Mouse (Mus musculus) bone marrow, adult 2 months (tissue): ENCODE measurements at regions not wholly inside any gene's neighbourhood (a gene's known extent, or its start where the extent isn't known, plus 50 kb on each side); places are given as distances from the start of the nearest gene placed in this dataset.

Source experiments
- CTCF ChIP-seq: fragments of 200-500 bp; IDR thresholded peaks from 2 replicates; pipeline ENCODE4 v1.5.1; 2011; ENCODE audit warnings: low read length, control low read depth; ENCODE audit not compliant: control insufficient read depth, insufficient read depth
- POLR2A ChIP-seq: fragments of 200-500 bp; IDR thresholded peaks from 2 replicates; pipeline ENCODE4 v1.6.1; 2011; ENCODE audit warnings: low read depth, mild to moderate bottlenecking, control low read depth, low read length, borderline replicate concordance; ENCODE audit not compliant: control insufficient read depth

DNA sequence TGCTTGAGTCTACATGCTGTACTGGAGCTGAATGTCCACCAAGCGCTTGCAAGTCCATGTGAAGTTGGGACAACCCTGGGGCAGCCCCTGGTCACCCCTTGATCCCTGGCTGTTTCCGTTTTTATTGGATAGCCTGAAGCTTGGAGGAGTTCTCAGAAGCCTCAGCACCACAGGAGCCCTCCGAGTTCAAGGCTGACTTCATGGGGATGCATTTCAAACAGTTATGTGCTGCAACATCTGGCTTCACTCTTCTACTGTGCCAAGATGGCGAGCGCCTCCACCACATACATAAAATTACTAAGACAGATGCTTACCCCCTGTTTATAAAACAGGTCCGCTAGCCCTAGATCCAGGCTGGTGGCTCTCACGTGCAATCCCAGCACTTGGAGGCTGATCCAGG lies 120.1 kb upstream of the Zfp706 start:
- no peak for TF ChIP-seq CTCF
- no peak for TF ChIP-seq POLR2A
